Mouse (Mus musculus) cortical plate, adult 2 months (tissue): Measurements from ENCODE around the gene Camkmt. TPM values are rescaled to one million over a fixed set of nuclear protein-coding genes. Genes with fewer than 3 reads are reported as not detected.

Source experiments
- H3K27ac ChIP-seq: fragments of 200-500 bp; 2 replicates; pipeline ENCODE4 v1.5.1; 2012; ENCODE audit warnings: low read length, control low read depth, inconsistent platforms; ENCODE audit not compliant: insufficient read depth
- H3K4me1 ChIP-seq: fragments of 200-500 bp; 2 replicates; pipeline ENCODE4 v1.6.1; 2011; ENCODE audit warnings: low read length; ENCODE audit not compliant: control insufficient read depth, insufficient read depth
- H3K4me3 ChIP-seq: fragments of 200-500 bp; 2 replicates; pipeline ENCODE4 v1.5.1; 2011; ENCODE audit warnings: mild to moderate bottlenecking, low read length, control low read depth; ENCODE audit not compliant: insufficient read depth
- CTCF ChIP-seq: fragments of 200-500 bp; IDR thresholded peaks from 2 replicates; pipeline ENCODE4 v1.5.1; 2011; ENCODE audit warnings: mild to moderate bottlenecking, control low read depth, low read length; ENCODE audit not compliant: insufficient read depth; ENCODE audit errors: extremely low read depth
- POLR2A ChIP-seq: fragments of 200-500 bp; IDR thresholded peaks from 2 replicates; pipeline ENCODE4 v1.6.1; 2011; ENCODE audit warnings: mild to moderate bottlenecking, low read length, control low read depth; ENCODE audit not compliant: insufficient read depth; ENCODE audit errors: extremely low read depth
- polyA plus RNA-seq: library from polyadenylated mRNA; depleted of rRNA; stranded (reverse); fragments of >200 nt; gene quantifications from 2 replicates; pipeline ENCODE4 v1.2.3, GENCODE M21; 2012

Gene Camkmt
- polyA plus RNA-seq, 1 experiment: 7.0 TPM

DNA sequence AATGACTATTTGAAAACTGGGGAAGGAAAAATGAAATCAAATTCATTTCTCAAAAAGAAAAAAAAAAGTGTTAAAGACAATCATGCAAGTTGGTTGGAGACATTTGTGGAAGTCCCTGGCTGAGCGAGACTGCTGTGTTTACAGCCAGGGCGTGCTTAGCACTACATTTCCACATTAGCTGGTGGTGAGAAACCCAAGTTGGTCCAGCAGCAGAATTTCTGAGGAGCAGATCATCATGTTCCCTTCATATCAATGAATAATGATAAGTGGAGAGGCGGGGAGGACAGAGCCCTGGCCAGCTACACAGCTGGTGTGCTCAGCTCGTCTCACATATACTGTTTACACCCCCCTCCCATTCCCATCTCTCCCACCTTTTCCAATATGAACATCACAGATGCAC lies 292.0 kb downstream of the Camkmt start:
- H3K4me3 ChIP-seq: no peak overlapping the region
- H3K4me1 ChIP-seq: no peaks in the 10 kb centered on the region
- no peak for TF ChIP-seq POLR2A
- no peak for TF ChIP-seq CTCF
- no peak overlapping the region for H3K27ac ChIP-seq

DNA sequence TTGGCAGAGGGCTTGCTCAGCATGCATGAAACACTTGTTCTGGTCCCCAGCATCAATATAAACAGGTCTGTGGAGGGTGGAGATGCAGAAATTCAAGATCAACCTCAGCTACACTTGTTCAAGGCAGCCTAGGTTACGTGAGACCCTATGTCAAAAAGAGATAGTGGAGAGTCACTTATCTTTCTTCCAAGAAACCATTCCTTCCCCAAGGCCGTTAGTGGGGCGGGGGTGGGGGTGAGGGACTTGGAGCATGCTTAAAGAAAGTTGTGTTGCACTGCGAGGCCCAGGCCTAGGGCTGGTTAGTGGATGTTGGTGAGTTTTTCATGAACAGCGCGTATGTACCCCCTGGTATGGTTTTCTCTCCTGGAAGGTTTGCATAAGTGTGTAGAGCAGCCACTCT lies 292.6 kb downstream of the Camkmt start:
- H3K4me1 ChIP-seq: no peaks in the 10 kb centered on the region
- H3K4me3 ChIP-seq: no peak overlapping the region
- no peak overlapping the region for H3K27ac ChIP-seq
- TF ChIP-seq POLR2A: no peak
- no peak for TF ChIP-seq CTCF

DNA sequence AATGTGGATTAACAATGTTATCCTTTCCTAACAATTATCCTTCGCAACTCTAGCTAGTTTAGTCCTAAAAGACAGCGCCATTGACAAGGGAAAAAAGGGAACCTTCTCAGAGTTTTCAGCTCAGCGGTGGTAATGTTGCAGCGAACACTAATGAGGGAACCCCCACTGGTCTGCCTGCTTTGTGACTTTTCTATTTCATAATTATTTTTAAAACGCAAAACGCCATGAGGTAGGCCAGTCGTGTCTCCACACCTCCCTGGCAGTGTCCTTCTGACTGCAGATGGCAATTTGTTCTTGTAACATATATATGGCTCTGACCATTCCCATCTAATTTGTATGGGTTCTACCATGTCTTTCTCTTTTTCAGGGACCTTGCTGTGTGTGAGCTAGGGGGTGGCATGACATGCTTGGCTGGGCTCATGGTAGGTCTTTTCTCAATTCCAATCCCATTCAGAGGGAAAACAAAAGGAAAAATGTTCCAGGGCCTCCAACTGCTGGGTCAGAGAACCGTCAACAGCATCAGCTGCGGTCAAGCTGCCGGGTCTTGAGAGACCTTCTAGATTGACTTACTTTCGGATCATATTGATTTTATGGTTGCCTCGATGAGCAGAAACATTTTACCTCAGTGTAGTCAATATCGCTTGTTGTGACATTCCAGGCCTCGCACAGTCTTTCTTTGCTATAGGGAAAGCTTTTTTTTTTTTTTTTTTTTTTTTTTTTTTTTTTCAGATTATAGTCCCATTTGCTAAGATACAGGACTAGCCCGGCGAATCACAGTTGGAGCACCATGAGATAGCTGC lies 302.9 kb downstream of the Camkmt start:
- Histone ChIP-seq H3K27ac (no peak overlapping the region), H3K4me3 (no peak overlapping the region), H3K4me1 (no peaks in the 10 kb centered on the region)
- TF ChIP-seq POLR2A: no peak
- no peak for TF ChIP-seq CTCF

DNA sequence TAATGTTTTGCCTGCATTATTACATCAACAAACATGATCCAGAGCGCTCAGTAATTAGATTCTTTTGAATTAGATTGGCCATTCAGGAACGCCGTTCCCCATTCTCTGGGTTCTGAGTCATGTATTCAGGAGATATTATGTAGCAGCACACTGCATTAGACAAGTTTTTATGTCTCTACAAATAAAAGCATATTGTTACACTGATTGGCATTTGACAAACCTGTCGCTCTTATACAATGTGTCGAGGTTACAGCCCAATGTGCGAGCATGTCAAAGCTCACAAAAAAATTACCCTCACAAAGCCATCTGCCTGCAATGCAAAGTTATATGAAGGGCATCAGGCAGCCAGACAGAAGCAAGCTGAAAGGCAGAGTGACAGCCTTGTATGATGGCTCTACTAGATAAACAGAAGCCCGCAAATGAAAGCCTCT lies 303.6 kb downstream of the Camkmt start:
- no peak overlapping the region; the same call in 1 of the 2 replicates for H3K4me3 ChIP-seq
- H3K4me1 ChIP-seq: no peaks in the 10 kb centered on the region
- H3K27ac ChIP-seq: no peak overlapping the region
- TF ChIP-seq POLR2A: no peak
- TF ChIP-seq CTCF: no peak

GRCm38 (mm10) chr17:85395502-85395901 lies 305.1 kb downstream of the Camkmt start:
- TF ChIP-seq CTCF (no peak), POLR2A (no peak)
- H3K4me3 ChIP-seq: no peak overlapping the region
- no peak overlapping the region for H3K27ac ChIP-seq
- H3K4me1 ChIP-seq: no peaks in the 10 kb centered on the region

GRCm38 (mm10) chr17:85400751-85401150 lies 310.4 kb downstream of the Camkmt start:
- TF ChIP-seq POLR2A (no peak), CTCF (no peak)
- H3K4me3 ChIP-seq: no peak overlapping the region
- H3K27ac ChIP-seq: no peak overlapping the region
- H3K4me1 ChIP-seq: no peaks in the 10 kb centered on the region

DNA sequence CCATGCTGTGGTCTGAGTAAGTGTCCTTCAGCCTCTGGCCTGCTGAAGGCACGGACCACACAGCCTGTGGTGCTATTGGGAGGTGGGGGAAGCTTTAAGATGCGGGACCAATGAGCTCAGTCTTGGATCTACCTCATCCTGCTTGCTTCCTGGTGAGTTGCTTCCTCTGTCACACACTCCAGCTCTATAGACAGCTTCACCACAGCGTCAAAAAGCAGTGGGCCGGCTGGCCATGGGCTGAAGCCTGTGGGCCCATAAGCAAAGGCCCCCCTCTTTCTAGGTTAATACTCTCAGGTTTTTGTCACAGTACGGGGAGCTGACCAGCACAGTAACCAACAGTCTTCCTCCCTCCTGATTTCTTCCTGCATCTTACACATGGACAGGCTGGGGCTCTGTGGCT lies 314.8 kb downstream of the Camkmt start:
- Histone ChIP-seq H3K27ac (no peak overlapping the region), H3K4me3 (no peak overlapping the region), H3K4me1 (no peaks in the 10 kb centered on the region)
- TF ChIP-seq CTCF: no peak
- no peak for TF ChIP-seq POLR2A

- no peaks in the 10 kb centered on the region for H3K4me1 ChIP-seq
- H3K27ac ChIP-seq: no peak overlapping the region
- no peak overlapping the region for H3K4me3 ChIP-seq
- TF ChIP-seq POLR2A (no peak), CTCF (no peak)
These were observed 315.8 kb downstream of the Camkmt start for GRCm38 (mm10) chr17:85406195-85406594.

- no peak overlapping the region for H3K27ac ChIP-seq
- no peak overlapping the region for H3K4me3 ChIP-seq
- H3K4me1 ChIP-seq: no peaks in the 10 kb centered on the region
- TF ChIP-seq POLR2A (no peak), CTCF (no peak)
These were observed 338.5 kb downstream of the Camkmt start for GRCm38 (mm10) chr17:85428831-85429230.

DNA sequence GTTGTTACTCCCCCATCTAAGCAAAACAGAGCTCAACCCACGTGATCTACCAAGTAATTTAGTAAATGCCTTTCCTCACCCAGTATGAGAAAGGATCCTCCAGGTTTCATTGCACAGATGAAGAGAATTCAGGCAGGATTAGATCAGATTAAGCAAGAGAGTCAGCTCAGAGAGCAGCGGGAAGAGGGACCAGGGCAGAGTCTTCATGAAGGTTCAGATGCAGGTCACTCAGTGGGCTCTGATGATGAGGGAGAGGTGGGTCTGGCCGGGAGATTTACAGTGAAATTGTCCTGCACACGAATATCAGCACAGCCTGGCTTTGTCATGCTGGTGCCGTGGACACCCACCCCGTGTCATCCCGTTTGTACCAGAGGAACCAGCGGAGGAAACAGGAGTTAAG lies 342.6 kb downstream of the Camkmt start:
- TF ChIP-seq POLR2A: no peak
- no peak for TF ChIP-seq CTCF

More for the DNA sequence above, 342.6 kb downstream of the Camkmt start:
- no peak overlapping the region for H3K4me3 ChIP-seq
- H3K27ac ChIP-seq: no peak overlapping the region
- H3K4me1 ChIP-seq: no peaks in the 10 kb centered on the region
